Mouse (Mus musculus): ENCODE results near the gene P2ry2. TPM values are rescaled to one million over a fixed set of nuclear protein-coding genes. Genes with fewer than 3 reads are reported as not detected.

Gene P2ry2
- polyA plus RNA-seq, 1 experiment from 2014 or later, result not detected

- Histone ChIP-seq H3K9ac (ENCODE audit: low read length) (no peak overlapping the region), H3K9me3 (ENCODE audit: control insufficient read depth, low read length) (no peaks in the 10 kb centered on the region), H3K27ac (ENCODE audit: low read depth, low read length) (no peak overlapping the region), H3K27me3 (ENCODE audit: control insufficient read depth, insufficient read depth, low read length) (no peaks in the 10 kb centered on the region), H3K4me2 (no peak overlapping the region), H3K4me3 (ENCODE audit: low read depth, low read length) (no peak overlapping the region), H3K4me1 (ENCODE audit: control insufficient read depth, insufficient read depth, low read length) (no peaks in the 10 kb centered on the region), H3K36me3 (ENCODE audit: control insufficient read depth, insufficient read depth, low read length) (no peaks in the 10 kb centered on the region)
- DNase-seq (ENCODE audit: low spot score, missing footprints) (no peak), ATAC-seq (ENCODE audit: low FRiP score) (no peak)
- 74% methylated on average over 7 of the region's 7 CpGs for WGBS
Measured at GRCm38 (mm10) chr7:101049326-101050087, 36.8 kb upstream of the P2ry2 start.

- DNase-seq (ENCODE audit: low spot score, missing footprints) (no peak), ATAC-seq (ENCODE audit: low FRiP score) (no peak)
- Histone ChIP-seq H3K36me3 (ENCODE audit: control insufficient read depth, insufficient read depth, low read length) (no peaks in the 10 kb centered on the region), H3K4me1 (ENCODE audit: control insufficient read depth, insufficient read depth, low read length) (no peaks in the 10 kb centered on the region), H3K4me2 (no peak overlapping the region), H3K27ac (ENCODE audit: low read depth, low read length) (no peak overlapping the region), H3K4me3 (ENCODE audit: low read depth, low read length) (no peak overlapping the region), H3K27me3 (ENCODE audit: control insufficient read depth, insufficient read depth, low read length) (no peaks in the 10 kb centered on the region), H3K9ac (ENCODE audit: low read length) (no peak overlapping the region), H3K9me3 (ENCODE audit: control insufficient read depth, low read length) (no peaks in the 10 kb centered on the region)
- 75% methylated on average over 5 of the region's 5 CpGs for WGBS
Measured at GRCm38 (mm10) chr7:101048247-101048646, 35.6 kb upstream of the P2ry2 start.

GRCm38 (mm10) chr7:101043846-101044541 lies 31.3 kb upstream of the P2ry2 start:
- no peaks in the 10 kb centered on the region for H3K36me3 ChIP-seq (ENCODE audit: control insufficient read depth, insufficient read depth, low read length)
- no peak for DNase-seq (ENCODE audit: low spot score, missing footprints)
- no peak overlapping the region for H3K4me3 ChIP-seq (ENCODE audit: low read depth, low read length)
- no peaks in the 10 kb centered on the region for H3K27me3 ChIP-seq (ENCODE audit: control insufficient read depth, insufficient read depth, low read length)
- H3K4me2 ChIP-seq, result no peak overlapping the region
- ATAC-seq (ENCODE audit: low FRiP score), result no peak
- WGBS, result 58% methylated on average over 8 of the region's 8 CpGs
- no peaks in the 10 kb centered on the region for H3K4me1 ChIP-seq (ENCODE audit: control insufficient read depth, insufficient read depth, low read length)
- no peaks in the 10 kb centered on the region for H3K9me3 ChIP-seq (ENCODE audit: control insufficient read depth, low read length)
- no peak overlapping the region for H3K9ac ChIP-seq (ENCODE audit: low read length)
- no peak overlapping the region for H3K27ac ChIP-seq (ENCODE audit: low read depth, low read length)

- H3K27ac ChIP-seq (ENCODE audit: low read depth, low read length), result no peak overlapping the region
- ATAC-seq (ENCODE audit: low FRiP score), result no peak
- 73% methylated on average over 5 of the region's 5 CpGs for WGBS
Measured at GRCm38 (mm10) chr7:101041977-101042749, 29.5 kb upstream of the P2ry2 start.

GRCm38 (mm10) chr7:101041544-101041943 lies 28.9 kb upstream of the P2ry2 start:
- no peak overlapping the region for H3K27ac ChIP-seq (ENCODE audit: low read depth, low read length)
- no peaks in the 10 kb centered on the region for H3K36me3 ChIP-seq (ENCODE audit: control insufficient read depth, insufficient read depth, low read length)
- H3K9ac ChIP-seq (ENCODE audit: low read length), result no peak overlapping the region
- no peak for ATAC-seq (ENCODE audit: low FRiP score)
- WGBS, result 72% methylated on average over 2 of the region's 2 CpGs
- no peaks in the 10 kb centered on the region for H3K27me3 ChIP-seq (ENCODE audit: control insufficient read depth, insufficient read depth, low read length)
- H3K4me3 ChIP-seq (ENCODE audit: low read depth, low read length), result no peak overlapping the region
- no peak overlapping the region for H3K4me2 ChIP-seq
- no peaks in the 10 kb centered on the region for H3K4me1 ChIP-seq (ENCODE audit: control insufficient read depth, insufficient read depth, low read length)
- no peaks in the 10 kb centered on the region for H3K9me3 ChIP-seq (ENCODE audit: control insufficient read depth, low read length)
- DNase-seq (ENCODE audit: low spot score, missing footprints), result no peak

More at GRCm38 (mm10) chr7:101041977-101042749, 29.5 kb upstream of the P2ry2 start:
- Histone ChIP-seq H3K36me3 (ENCODE audit: control insufficient read depth, insufficient read depth, low read length) (no peaks in the 10 kb centered on the region), H3K9ac (ENCODE audit: low read length) (no peak overlapping the region), H3K4me2 (no peak overlapping the region), H3K9me3 (ENCODE audit: control insufficient read depth, low read length) (no peaks in the 10 kb centered on the region), H3K27me3 (ENCODE audit: control insufficient read depth, insufficient read depth, low read length) (no peaks in the 10 kb centered on the region), H3K4me1 (ENCODE audit: control insufficient read depth, insufficient read depth, low read length) (no peaks in the 10 kb centered on the region), H3K4me3 (ENCODE audit: low read depth, low read length) (no peak overlapping the region)
- DNase-seq (ENCODE audit: low spot score, missing footprints), result peak; percentile 35

- Histone ChIP-seq H3K27me3 (ENCODE audit: control insufficient read depth, insufficient read depth, low read length) (no peaks in the 10 kb centered on the region), H3K4me3 (ENCODE audit: low read depth, low read length) (no peak overlapping the region), H3K9me3 (ENCODE audit: control insufficient read depth, low read length) (no peaks in the 10 kb centered on the region), H3K4me1 (ENCODE audit: control insufficient read depth, insufficient read depth, low read length) (no peaks in the 10 kb centered on the region), H3K9ac (ENCODE audit: low read length) (no peak overlapping the region), H3K4me2 (no peak overlapping the region), H3K27ac (ENCODE audit: low read depth, low read length) (no peak overlapping the region), H3K36me3 (ENCODE audit: control insufficient read depth, insufficient read depth, low read length) (no peaks in the 10 kb centered on the region)
- no peak for ATAC-seq (ENCODE audit: low FRiP score)
- no peak for DNase-seq (ENCODE audit: low spot score, missing footprints)
- 93% methylated on average over 2 of the region's 2 CpGs for WGBS
Measured at GRCm38 (mm10) chr7:101033371-101033770, 20.7 kb upstream of the P2ry2 start.

GRCm38 (mm10) chr7:101031234-101031633 lies 18.6 kb upstream of the P2ry2 start:
- WGBS, result 66% methylated on average over 8 of the region's 8 CpGs

GRCm38 (mm10) chr7:101030756-101031155 lies 18.1 kb upstream of the P2ry2 start:
- H3K27me3 ChIP-seq (ENCODE audit: control insufficient read depth, insufficient read depth, low read length), result no peaks in the 10 kb centered on the region
- H3K9me3 ChIP-seq (ENCODE audit: control insufficient read depth, low read length), result no peaks in the 10 kb centered on the region
- H3K9ac ChIP-seq (ENCODE audit: low read length), result no peak overlapping the region
- ATAC-seq (ENCODE audit: low FRiP score) (no peak), DNase-seq (ENCODE audit: low spot score, missing footprints) (peak; percentile 72)
- H3K4me2 ChIP-seq, result no peak overlapping the region
- no peaks in the 10 kb centered on the region for H3K36me3 ChIP-seq (ENCODE audit: control insufficient read depth, insufficient read depth, low read length)
- no peak overlapping the region for H3K27ac ChIP-seq (ENCODE audit: low read depth, low read length)
- H3K4me1 ChIP-seq (ENCODE audit: control insufficient read depth, insufficient read depth, low read length), result no peaks in the 10 kb centered on the region
- H3K4me3 ChIP-seq (ENCODE audit: low read depth, low read length), result no peak overlapping the region

More at GRCm38 (mm10) chr7:101031234-101031633, 18.6 kb upstream of the P2ry2 start:
- Histone ChIP-seq H3K9me3 (ENCODE audit: control insufficient read depth, low read length) (no peaks in the 10 kb centered on the region), H3K36me3 (ENCODE audit: control insufficient read depth, insufficient read depth, low read length) (no peaks in the 10 kb centered on the region), H3K9ac (ENCODE audit: low read length) (no peak overlapping the region), H3K27ac (ENCODE audit: low read depth, low read length) (no peak overlapping the region), H3K4me1 (ENCODE audit: control insufficient read depth, insufficient read depth, low read length) (no peaks in the 10 kb centered on the region), H3K4me3 (ENCODE audit: low read depth, low read length) (no peak overlapping the region), H3K4me2 (no peak overlapping the region), H3K27me3 (ENCODE audit: control insufficient read depth, insufficient read depth, low read length) (no peaks in the 10 kb centered on the region)
- no peak for ATAC-seq (ENCODE audit: low FRiP score)
- no peak for DNase-seq (ENCODE audit: low spot score, missing footprints)

- DNase-seq (ENCODE audit: low spot score, missing footprints), result no peak
- ATAC-seq (ENCODE audit: low FRiP score), result no peak
- Histone ChIP-seq H3K27me3 (ENCODE audit: control insufficient read depth, insufficient read depth, low read length) (no peaks in the 10 kb centered on the region), H3K4me1 (ENCODE audit: control insufficient read depth, insufficient read depth, low read length) (no peaks in the 10 kb centered on the region), H3K9me3 (ENCODE audit: control insufficient read depth, low read length) (no peaks in the 10 kb centered on the region), H3K4me2 (no peak overlapping the region), H3K9ac (ENCODE audit: low read length) (no peak overlapping the region), H3K27ac (ENCODE audit: low read depth, low read length) (no peak overlapping the region), H3K36me3 (ENCODE audit: control insufficient read depth, insufficient read depth, low read length) (no peaks in the 10 kb centered on the region), H3K4me3 (ENCODE audit: low read depth, low read length) (no peak overlapping the region)
- 86% methylated on average over 6 of the region's 6 CpGs for WGBS
Measured at GRCm38 (mm10) chr7:101029446-101029845, 16.8 kb upstream of the P2ry2 start.

All from midbrain, embryonic 11.5 days (tissue).